Mouse (Mus musculus): ENCODE measurements around the gene Tfap2a.

Tfap2a gene

DNA sequence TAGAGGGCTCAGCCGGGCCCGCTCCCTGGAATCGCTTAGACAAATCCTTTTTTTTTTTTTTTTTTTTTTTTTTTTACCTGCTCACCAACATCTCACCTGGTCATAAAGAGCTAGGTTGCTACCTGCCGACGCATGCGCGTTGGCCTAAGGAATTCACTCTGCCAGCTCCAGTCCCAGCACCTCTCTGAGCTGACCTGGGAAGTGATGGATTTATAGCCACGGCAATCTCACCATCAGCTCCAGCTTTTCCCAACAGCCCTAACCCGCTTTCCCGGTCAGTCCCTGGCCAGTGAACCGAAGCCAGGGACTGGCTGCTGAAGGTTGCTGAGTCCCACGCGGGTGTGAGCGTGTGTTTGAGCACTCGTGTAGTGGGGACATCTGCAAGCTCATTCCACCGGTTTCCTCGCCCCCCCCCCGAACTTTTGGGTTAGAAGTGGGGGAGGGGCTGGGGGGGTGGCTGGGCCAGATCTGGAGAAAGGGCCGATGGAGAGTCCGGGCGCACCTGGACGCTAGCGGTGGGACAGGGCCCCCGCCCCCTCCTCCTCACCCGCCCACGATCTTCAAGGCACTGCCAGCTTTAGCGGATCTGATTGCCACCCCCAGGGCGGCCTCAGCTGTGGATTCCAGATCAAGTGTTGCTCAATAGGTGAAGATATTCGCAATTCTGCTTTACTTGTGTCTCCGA, at the start of gene Tfap2a:
Gene Tfap2a (minus strand): TSS at position 181 of the 685 bp plus-strand sequence.
- DNase-seq: no peak

DNA sequence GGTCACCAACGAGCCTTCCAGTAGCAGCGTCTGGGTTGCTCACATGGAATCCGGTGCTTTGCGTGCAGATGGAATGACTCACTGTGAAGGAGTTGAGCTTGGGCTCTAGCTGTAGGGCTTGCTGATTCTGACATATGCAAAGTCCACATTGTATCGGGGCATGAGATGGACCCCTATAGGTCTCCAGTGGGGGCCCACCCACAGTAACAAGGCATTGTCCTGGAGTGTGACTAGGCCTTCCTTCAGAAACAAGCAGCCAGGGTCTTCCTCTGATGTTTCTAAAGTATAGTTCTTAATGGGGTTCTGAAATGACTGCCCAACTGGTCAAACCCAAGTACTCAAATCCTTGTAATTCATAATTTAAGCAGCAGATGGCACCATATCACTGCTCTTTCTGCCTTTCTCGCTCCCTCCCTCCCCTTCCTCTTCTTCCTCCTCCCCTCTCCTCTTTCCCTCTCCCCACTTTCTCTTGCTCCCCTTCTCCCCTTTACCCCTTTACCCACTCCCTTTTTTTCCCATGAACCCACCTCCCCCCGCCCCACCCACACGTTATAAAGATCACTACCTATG, 46.1 kb upstream of the Tfap2a start:
- peak in 1 of 2 experiments; percentile 5 for DNase-seq

DNA sequence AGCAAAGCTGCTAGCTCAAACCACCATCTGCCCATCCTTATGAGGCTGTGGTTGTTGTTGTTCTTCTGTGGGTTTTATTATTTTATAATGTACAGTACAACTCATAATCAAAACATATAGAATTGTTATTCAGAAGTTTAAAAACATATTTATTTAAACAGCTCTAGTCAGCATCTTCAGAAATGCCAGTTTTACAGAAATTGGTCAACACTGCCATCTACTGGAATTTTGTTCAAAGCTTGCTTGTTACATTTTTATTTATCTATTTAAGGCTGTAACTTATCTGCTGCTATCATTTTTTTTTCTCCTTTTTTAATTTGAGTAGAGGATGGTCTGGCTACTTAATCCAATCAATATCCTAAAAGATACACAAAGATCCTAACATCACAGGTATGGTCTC, 19.8 kb upstream of the Tfap2a start:
- DNase-seq: no peak

DNA sequence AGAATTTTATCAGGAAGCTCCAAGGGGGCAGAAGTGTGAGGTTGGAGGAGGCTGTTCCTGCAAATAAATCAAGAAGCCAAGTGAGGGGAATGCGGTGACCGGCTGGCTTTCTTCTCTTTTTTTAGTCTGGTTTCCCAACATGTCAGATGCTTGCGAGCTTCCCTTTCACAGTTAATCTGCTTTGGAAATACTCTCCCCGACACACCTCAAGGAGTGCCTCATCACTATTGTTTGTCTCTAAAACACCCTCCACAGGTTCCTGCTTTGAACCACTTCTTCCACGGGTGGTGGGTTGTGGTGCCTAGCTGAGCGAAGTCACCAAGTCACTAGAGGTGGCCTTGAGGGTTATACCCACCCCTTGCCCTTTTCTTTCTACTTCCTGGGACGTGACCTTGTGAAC, 18.2 kb upstream of the Tfap2a start:
- no peak for DNase-seq

DNA sequence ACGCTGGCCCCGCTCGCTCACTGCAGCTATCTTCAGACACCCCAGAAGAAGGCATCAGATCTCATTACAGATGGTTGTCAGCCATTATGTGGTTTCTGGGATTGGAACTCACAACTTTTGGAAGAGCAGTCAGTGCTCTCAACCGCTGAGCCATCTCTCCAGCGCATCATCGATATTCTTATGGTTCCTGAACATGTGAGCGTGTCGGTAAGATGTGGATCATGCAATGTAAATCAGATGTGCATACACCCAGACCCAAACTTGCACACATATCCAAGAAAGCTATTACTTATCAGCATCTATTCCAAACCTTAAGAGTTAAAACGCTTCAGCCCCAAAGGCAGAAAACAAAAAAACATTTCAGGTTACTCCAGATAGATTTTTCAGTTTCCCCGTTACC, 15.9 kb upstream of the Tfap2a start:
- no peak for DNase-seq

DNA sequence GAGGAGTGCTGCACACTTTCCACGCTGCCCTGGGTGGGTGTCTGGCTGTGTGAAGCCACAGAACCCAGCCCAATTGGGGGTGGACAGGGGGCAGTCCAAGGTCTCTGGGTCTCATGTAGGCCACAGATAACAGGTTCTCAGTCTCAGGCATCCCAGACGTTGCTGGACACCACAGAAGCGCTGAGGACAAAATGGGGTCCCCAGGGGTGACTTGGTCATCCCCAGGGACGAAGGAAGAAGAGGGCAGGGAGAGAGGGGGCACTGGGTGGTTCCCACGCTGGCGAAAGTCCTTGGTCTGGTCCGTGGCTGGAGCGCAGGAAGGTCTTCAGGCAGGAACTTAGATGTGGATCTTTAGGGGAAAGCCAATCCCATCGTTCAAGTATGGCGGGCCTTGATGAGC, 13.7 kb upstream of the Tfap2a start:
- no peak for DNase-seq

DNA sequence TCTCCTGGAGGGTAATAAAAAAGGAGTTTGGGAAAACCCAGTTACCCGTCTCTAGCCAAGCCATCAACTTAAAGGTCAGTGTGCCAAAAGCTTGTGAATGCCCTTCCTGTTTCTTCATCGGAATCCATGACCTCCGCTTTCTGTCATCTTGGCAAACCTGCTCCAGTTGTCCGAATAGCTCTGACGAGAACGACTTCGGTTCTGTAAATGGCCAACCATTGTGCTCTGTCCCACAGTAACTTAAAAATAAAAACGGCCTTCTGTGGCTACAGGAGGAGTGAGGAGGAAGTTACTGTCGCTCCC, 11.4 kb upstream of the Tfap2a start:
- no peak for DNase-seq

DNA sequence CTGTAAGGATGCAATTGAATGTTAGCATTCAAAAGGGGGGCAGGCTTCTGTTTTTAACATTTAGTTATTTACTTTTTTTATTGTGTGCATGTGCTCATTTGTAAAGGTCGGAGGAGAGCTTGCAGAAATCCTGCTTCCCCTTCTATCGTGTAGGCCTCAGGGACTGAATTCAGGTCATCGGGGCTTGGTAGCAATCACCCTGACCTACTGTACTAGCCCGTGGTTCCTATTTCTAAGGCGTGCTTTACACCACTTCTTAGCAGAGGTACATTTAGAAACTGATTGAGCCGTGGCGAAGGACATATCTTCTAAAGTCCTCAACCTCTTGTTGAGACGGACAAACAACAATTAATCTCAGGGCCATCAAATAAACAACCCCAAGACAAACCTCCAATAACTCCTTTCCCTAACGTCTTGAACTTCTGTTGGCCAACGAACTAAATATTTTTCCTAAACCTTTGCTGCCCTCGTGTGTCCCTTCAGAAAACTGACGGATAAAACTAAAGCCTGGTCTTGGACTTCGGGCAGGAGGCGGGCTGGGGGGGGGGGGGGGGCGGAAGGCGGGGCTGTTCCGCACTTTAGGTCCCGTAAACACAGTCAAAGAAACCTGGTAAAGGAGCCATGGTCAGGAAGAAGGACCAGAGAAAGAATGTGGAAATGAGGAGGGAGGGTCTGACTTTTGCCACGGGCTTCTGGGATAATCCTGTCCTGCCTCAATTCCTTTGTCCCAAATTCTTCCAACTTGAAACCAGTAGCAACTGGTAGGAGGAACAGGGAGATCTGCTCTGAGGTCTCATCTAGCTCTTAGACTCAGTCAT, 10.8 kb upstream of the Tfap2a start:
- DNase-seq: no peak

DNA sequence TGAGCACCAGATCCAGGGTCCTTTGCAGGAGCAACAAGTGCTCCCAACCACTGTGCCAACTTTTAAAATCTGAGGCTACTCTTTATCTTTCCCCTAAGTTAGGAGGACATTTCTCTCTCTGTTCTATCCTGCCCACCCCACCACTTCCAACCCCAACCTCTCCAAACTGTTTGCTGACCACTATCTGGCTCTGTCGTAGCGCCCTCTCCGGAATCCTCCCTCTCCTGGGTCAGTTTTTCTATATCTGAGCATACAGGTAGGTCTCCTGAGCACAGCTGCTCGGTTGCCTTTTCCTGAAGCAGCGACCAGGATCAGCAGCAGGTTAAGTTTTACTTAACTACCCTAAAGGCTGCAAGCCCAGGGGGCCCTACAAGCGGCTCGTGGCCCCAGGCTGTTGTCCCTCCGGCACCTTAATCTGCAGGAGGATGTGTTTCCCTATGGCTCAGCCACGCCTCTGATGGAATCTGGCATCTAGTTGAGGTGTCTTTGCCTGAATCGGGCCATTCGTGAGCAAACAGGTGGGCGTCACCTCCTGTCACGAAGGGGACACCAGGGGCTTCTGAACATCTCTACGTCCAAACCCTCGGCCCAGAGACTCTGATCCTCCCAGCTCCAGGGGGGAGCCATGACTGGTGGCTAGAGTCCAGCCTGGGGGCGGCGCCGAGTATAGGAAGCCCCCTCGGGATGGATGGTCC, 6.1 kb upstream of the Tfap2a start:
- no peak for DNase-seq

DNA sequence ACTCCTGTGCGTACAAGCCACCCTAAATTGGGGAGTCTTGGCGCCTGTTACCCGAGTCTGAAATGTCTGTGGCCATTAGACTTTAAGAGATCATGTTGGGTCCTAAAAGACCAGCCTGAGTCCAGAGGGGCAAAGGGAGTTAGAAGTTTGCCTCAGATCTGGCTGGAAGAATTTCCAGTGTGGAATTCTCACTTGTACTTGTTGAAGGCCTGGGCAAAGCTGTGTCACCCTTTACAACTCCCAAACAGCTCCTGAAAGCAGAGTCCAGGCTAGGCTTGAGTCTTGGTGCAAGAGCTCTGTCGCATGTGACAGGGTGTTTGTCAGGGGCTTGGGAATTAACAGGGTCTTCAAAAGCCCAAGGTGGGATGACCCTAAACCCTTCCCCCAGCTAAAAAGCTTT, 5.0 kb upstream of the Tfap2a start:
- no peak for DNase-seq

DNA sequence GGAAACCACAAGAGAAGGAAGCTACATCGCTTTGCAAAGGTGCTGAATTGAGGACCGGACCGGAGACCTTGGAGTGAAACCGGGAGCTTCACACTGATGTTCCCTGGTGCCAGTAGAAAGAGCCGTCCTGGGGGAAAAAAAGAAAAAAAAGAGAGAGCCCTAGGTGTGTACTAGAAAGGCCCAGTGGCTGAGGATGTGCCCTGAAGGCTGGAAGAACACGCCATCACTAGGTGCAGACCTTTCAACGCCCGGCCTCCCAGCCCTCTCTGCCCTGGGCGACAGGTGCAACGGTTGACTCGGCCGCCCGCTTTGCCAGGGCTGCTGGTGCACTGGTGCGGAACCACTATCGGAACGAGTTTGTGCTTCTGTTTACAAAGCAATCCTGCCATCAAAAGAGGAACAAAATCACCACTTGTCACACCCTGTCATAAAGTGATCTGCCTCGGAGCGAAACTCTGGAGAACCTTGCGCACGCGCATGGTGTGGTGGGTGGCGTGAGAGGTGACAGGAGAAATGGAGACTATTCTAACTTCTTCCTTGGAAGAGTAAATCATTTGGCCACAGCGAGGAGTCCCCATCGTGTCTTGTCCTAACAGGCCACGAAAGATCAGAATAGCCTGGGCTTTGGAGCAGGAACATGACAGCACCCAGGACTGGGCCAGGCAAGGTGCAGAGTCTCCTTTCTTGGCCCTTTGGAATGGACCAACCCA, 3.8 kb upstream of the Tfap2a start:
- DNase-seq: no peak

DNA sequence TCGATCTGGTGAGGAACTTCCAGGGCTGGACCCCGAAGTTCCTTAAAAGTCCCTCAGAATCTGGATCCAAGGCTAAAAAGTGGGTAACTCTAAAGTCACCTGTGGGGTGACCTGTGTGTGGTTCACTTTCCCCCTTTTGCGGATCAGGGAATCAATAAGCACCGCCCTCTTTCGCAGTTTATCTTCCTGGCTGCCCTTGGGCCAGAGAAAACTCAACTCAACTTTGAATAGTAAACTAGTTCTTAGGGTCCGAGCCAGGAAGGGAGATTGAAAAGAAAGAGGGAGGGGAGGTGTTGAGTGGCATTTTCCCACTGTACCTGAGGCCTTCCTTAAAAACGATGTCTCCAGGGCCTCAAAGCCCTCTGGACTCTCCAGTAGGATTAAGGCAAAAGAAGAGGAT, 3.3 kb upstream of the Tfap2a start:
- DNase-seq: no peak

DNA sequence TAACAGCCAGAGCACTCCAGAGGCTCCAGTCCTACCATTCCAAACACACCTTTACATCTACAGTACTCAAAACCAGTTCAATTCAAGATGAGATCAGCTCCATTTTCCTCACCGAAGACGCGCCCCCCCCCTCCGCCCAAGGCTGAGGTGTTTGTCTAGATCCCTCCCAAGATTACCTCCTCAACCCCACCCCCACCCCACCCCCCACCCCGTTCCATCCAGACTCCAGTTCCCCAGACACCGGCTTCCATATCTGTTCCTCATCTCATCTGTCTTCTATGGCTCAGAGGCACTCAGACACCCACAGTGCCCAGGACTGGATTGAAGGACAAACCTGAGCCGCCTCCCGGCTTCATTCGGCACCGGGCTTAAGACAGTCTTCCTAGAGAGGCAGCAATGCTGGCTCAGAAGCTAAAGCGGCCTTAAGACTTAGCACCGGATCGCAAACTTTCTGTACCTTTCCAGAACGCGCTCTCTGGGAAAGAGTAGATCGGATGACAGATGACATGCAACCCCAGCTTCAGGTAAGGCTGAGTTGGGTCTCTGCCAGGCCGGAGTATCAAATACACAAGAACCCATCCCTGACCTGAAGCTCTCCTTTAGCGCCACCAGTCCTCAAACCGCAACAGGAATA, 2.7 kb upstream of the Tfap2a start:
- DNase-seq: no peak

DNA sequence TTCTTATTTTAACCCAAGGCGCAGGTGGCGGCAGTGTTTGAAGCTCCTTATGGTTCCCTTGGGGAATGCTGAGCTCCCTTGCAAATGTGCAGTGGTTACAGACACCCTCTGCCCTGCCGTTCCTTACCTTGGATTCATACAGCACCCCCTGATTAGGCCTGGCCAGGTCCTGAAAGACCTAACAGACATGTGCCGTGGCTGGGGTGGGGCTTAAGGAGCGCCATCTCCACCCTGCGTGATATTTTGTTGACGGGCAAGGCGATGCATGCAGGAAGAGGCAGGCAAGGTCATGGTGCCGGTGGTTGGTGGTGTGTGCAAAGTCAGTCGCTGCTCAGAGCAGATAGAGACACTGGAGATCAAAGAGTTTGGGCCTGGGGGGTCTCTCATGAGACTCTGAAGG, 1.7 kb upstream of the Tfap2a start:
- DNase-seq: no peak

DNA sequence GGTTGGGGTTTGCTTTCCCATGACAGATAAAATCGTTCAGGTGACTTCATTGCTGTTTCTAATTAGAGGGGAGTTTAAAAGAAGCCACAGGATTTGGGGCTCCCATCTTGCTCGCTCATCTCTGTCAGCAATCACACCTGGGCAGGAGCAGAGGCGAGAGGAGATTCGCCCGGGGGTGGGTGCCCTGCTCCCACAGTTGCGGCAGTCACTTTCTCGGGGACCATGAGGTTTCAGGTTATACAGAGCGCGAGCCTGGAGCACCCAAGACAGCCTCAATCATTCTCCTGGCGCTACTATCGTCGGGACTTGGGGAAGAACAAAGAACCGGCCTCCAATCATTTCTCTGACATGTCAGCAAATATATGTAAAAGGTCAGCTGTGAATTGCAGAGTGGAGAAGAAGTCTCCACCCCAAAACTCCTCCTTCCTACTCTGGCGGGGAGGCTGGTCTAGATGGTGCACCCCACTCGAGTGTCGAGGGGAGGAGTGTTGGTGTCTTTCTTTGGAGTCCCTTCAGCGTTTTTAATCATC, 1.0 kb upstream of the Tfap2a start:
- no peak for DNase-seq

DNA sequence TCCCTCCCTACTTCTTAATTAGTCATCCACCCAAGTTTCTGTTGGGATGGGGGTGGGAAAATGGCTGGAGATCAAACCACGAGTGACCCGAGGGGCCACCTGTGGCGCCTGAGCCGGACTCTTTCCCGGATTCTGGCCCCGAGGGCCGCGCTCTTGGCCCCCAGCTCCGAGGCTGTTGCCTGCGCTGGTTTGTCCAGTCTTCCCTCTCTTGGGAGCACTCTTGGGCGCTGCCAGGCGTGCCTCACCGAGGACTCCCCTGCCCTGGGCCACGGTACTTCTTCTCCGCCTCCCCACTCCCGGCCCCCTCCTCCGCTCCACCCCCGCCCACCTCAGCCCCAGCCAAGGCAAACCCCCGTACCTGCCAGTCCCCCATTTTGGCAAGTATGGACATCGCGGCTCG, 415 bp downstream of the Tfap2a start:
- no peak for DNase-seq

DNA sequence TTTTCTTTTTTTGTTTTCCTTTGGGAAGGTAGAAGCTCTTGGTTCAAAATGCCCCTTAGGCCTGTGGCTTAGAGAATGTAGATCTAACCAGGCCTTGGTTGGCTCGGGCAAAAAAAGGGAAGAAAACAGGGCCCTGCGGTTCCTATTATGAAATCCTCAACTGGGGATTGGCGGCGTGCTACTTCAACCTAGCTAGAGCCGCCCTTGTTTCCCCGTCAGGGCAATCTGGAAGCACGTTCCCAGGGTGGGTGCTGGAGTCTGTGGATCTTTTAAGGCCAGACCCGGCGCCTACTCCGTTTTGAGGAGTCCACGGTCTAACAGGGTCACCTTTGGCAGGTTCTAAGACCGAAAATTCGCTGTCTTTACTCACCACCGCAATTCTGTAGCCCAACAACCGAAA, 1.1 kb downstream of the Tfap2a start:
- DNase-seq: no peak

DNA sequence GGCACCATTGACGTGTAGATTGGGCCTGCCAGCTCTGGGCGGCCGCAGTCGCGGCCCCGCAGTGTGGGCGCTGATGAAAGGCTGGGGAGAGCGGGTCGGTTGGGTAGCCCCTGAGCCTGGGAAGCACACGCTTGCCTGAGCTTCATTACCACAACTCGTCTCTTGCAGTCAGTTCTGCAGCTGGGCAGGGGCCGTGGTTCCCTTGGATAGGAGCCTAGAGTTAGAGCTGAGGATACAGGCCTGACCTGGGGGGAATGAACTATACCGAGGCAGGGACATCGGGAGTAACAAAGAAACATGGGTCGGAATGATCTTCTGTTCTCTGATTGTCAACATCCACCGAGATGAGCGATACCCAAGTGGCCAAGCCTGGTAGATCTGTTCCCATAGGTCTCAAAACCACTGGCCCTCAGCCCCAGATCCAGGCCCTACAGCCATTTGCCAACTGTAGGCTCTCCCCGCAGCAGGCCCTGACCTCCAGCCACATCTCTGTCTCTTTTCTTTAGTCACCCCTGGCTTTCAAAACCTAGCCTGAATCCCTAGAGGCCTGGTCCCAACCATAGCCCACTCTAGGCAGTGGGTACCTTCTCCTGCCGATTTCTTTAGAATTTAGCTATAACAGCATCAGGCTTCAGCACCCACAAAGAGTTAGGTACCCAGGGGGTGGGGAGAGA, 1.9 kb downstream of the Tfap2a start:
- no peak for DNase-seq

DNA sequence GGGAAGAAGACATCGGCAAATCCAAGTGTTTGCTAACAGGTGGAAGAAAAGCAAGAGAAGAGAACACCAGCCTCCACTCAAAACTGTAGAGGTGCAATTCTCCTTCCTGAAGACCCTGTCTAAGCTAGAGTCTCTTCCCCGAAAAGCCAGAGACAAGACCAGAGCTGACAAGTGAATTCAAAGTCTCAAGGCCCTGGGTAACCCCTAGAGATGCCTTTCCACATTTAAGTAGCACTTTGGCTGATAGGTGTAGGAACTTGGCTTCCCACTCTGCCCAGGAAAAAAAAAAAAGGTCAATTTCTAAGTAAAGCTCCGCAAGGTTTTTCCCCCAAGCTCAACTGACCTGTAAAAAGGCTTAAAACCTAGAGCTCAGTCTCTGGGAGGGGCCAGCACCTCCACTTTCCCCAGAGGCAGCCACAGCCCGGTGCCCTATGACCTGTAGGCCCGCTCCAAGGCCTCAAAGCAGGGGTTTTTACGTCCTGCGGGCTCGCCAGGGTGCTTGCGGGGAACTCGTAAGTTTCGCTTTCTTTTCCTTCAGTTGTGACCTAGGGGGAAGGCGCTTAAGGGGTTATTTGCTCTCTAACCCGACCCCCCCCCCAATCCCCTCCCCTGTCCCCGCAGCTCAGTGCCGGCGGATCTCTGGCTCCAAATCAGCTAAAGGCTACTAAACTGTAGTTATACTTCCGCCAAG, 2.6 kb downstream of the Tfap2a start:
- DNase-seq: no peak

DNA sequence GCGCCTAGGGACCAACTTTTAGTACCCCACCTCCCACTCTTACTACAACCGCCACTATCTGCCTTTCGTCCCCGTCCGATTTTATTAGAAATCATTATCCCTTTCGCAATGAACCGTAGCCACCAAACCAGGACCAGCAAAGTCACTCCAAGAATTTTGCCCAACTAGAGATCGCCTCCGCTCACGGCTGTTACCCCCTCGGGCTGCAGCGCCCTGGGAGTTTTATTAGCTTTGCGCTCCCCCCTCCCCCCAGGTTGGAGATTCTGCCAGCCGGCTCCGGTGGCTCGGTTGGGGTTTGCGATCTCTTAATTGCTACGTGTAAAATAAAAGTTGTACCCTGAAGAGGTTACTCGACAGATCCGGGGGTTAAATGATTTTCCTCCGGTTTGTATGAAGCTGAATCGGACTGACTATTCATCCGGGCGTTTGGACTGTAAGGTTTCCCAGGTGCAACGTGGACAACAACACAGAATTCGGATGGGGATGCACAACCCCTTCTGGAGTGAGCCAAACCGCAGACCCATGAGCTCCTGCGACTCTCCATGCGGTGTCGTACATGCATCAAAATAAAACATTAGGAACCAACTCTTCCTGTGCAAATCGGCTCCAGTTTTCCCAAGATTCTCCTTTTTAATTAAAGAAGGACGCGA, 3.7 kb downstream of the Tfap2a start:
- no peak for DNase-seq
